Mouse (Mus musculus): ENCODE data around the gene Gtpbp2.

DNA sequence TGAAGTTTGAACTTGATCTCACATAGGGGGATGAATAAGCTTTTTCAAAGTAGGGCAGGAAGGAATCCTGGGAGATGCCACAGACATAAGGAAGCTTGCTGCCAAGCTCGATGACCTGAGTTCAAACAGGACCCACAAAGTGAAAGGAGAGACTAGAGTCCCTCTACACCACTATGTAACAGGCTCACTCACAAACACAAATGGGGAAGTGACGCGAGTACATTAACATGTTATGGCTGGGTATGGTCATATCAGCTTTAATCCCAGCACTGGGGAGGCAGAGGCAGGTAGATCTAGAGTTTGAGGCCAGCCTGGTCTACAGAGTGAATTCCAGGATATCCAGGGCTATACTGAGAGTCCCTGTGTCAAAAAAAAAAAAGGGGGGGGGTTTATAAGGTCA, 6.5 kb upstream of the Gtpbp2 start:
- TF ChIP-seq POLR2A (IDR thresholded peaks at IDR 0.05; ENCODE audit: insufficient read depth, low read length) (no peak), CTCF (IDR thresholded peaks at IDR 0.05; ENCODE audit: low read depth, low read length) (no peak), EP300 (IDR thresholded peaks at IDR 0.05; ENCODE audit: insufficient read depth, low read depth, low read length) (no peak)

Data from ES-Bruce4 (cell line).